Mouse (Mus musculus): ENCODE data around the gene Twist2.

Gene Twist2

DNA sequence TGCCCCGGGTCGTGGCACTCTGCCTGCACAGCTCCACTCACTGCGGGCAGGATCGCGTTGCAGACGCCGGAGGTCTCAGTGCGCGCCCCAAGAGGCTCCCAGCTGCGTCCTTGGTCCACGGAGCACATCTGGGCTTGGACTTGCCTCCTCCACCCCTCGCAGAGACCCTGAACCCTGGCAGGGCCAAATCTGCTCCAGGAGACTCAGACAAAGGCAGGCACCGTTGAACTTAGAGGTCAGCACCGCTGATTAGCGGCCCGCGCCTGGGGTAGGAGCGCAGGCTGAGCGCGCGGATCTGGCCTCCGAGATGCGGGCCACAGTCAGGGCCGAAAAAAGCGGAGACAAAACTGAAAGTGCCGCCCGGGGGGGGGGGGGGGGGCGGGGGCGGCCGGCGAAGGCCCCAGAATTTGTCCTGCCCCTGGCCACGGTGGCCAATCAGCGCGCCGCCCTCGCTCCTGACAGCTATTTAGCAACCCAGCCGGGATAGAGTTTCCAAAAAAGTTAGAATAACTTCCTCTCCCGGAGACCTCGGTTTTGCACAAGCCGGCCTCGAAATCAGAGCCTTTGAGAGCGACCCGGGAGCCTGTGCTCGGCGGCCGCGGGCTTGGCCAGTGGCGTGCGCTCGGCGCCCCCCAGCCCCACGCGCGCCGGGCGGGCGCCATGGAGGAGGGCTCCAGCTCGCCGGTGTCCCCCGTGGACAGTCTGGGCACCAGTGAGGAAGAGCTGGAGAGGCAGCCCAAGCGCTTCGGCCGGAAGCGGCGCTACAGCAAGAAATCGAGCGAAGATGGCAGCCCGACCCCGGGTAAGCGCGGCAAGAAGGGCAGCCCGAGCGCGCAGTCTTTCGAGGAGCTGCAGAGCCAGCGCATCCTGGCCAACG, at the start of gene Twist2:
Gene Twist2, plus strand, starts transcription at position 495 of the 877 bp plus-strand sequence.
- DNase-seq (ENCODE audit: low read depth, low spot score) = no peak
- Histone ChIP-seq H3K36me3 (ENCODE audit: control insufficient read depth, insufficient read depth, low read length, poor library complexity, severe bottlenecking) (no peaks in the 10 kb centered on the region), H3K27me3 (ENCODE audit: control insufficient read depth, insufficient read depth, low read length, poor library complexity, severe bottlenecking) (no peaks in the 10 kb centered on the region)

DNA sequence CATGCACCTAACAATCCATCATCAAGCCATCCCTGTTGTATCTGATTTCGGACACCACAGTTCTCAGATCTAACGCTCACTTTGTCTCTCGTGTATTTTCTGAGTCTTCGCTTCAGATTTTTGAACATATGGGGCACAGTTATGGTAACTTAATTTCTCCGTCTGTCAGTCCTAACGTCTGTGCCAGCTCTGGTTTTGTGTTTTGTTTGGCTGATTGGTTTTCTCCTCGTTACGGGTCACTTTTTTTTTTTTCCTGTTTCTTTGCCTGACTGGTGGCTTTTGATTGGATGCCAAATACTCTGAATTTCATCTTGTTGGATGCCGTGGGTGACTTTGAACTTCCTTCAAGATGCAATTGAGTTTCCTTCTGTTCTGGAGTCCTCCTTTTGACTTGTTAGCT, 48.3 kb upstream of the Twist2 start:
- no peak for DNase-seq (ENCODE audit: low read depth, low spot score)
- H3K36me3 ChIP-seq (ENCODE audit: control insufficient read depth, insufficient read depth, low read length, poor library complexity, severe bottlenecking) = no peaks in the 10 kb centered on the region
- H3K27me3 ChIP-seq (ENCODE audit: control insufficient read depth, insufficient read depth, low read length, poor library complexity, severe bottlenecking) = no peaks in the 10 kb centered on the region

DNA sequence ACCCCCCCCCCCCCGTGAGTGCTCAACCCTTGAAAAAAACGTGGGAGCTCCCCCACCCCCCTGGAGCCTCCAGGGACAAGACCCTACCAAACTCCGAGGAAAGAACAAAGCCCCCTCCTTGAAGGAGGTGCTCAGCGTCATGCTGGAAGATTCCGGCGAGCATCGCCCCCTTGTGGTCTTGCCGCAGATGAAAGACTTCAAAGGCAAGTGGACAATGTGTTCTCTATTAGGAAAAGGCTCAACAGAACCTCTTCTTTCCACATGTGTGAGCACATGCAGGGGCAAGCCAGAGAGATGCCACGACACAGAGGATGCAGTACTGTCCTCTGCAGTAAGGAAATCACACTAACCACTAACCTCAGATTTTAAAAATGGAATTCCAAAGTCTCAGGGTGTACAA, 46.2 kb upstream of the Twist2 start:
- Histone ChIP-seq H3K27me3 (ENCODE audit: control insufficient read depth, insufficient read depth, low read length, poor library complexity, severe bottlenecking) (no peaks in the 10 kb centered on the region), H3K36me3 (ENCODE audit: control insufficient read depth, insufficient read depth, low read length, poor library complexity, severe bottlenecking) (no peaks in the 10 kb centered on the region)
- DNase-seq (ENCODE audit: low read depth, low spot score) = peak; percentile 45

DNA sequence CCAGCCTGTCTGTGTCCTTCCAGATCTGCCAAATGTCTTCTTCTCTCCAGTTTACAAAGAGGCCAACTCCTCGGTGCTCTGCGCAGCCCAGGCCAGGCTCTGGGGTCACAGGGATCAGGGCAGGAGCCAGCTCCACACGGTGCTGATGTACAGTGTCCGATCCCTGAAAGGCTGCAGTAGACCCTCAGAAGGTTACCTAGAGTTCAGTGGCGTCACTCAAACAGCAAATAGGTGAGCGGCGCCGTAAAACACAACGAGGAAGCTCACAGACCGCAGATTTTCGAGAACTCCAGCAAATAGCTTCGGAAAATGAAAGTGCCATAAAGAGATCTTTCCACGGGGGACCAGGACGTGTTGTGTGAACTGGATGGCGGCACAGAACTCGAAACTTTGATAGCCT, 44.0 kb upstream of the Twist2 start:
- Histone ChIP-seq H3K36me3 (ENCODE audit: control insufficient read depth, insufficient read depth, low read length, poor library complexity, severe bottlenecking) (no peaks in the 10 kb centered on the region), H3K27me3 (ENCODE audit: control insufficient read depth, insufficient read depth, low read length, poor library complexity, severe bottlenecking) (no peaks in the 10 kb centered on the region)
- no peak for DNase-seq (ENCODE audit: low read depth, low spot score)

DNA sequence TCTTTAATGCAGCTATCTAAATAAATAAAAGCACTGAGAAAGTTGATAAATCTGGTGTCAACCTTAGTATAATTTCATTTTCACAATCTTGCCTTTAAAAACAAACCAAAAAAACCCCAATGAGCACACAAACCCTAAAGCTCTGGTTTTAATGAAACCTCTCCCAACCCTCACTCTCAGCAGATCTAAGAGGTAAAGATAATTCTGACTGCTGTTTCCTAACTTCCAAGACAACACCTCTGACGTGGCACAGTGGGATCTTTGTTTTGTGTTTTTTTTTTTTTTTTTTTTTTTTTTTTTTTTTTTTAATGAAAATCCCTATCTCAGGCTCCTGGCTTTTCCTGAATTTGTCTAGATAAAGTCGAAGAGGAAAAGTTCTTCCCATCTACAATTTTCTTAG, 43.1 kb upstream of the Twist2 start:
- DNase-seq (ENCODE audit: low read depth, low spot score) = no peak
- Histone ChIP-seq H3K36me3 (ENCODE audit: control insufficient read depth, insufficient read depth, low read length, poor library complexity, severe bottlenecking) (no peaks in the 10 kb centered on the region), H3K27me3 (ENCODE audit: control insufficient read depth, insufficient read depth, low read length, poor library complexity, severe bottlenecking) (no peaks in the 10 kb centered on the region)

DNA sequence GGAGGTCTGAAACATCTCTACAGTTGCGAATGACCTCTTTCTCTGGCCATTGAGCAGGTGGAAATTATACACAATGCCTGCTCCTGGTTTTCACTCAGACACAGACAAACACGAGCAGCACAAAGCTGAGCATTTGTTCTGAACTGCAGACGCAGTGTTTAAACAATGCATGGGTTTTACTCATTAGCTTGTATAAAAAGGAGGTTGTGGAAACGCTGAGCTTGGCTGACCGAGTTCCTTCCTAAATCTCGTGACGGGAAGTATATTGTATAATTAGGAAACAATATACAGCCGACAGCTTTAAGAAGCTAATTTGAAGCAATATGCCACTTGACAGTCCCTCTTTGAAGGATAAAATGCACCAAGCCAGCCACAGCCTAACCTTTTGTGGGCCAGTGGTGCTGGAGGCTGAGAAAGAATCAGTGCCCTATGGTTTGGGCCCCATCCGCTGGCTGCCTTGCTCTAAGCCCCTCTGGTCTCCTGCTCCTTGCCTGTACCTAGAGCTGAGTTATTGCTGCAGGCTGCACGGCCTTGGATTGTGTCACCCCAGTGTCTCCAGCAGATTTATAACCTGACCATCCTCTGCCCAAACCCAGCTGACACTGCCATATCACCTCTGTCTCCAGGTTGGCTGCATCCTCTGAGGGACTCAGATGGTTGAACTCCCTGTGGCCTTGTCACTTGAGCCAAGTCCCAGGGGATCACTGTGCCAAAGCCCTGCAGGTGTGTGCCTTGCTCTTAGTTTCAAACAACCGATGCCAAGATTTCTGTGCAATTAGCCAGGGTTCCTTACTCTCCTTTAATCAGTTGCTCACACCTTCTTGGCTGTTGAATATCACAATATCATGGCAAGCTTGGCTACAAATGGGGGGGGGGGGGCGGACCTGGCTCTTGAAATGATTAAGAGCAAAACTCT, 42.4 kb upstream of the Twist2 start:
- no peak for DNase-seq (ENCODE audit: low read depth, low spot score)
- no peaks in the 10 kb centered on the region for H3K36me3 ChIP-seq (ENCODE audit: control insufficient read depth, insufficient read depth, low read length, poor library complexity, severe bottlenecking)
- H3K27me3 ChIP-seq (ENCODE audit: control insufficient read depth, insufficient read depth, low read length, poor library complexity, severe bottlenecking) = no peaks in the 10 kb centered on the region

DNA sequence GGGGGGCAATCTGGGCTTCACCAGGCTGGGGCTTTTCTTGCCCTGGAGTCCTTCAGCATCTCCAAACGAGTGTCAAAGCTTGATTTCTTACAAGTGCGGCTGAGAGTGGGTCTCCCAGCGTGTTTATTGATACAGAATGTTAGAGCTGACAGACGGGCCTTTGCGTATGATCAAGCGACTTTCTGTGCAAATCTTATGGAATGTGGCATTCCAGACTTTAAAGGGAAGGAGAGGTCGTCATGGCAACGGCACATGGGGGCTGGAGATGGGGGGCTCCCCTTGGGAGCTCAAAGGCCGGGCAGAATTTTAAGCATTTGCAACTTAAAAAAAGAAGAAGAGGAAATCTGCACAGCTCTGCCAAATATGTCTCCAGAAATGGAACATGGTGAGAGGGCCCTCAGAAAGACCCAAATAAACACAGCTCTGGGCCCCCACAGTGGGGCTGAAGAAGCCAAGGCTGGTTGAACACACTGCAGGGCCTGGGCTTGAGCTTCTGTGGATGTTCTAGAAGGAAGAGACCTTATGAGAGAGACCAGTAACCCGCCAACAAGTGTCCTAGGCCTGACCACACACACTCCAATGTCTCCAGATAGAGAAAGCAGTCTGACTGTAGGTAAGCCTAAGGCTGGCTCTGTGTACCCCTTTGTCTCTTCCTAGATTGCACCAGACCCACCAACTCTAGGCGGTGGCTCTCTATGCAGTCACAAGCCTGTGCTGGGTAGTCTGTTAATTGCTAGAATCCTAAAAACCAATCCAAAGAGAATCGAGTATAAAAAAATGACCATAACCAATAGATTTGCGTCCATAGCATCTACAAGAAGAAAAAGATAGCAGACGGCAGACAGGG, 40.9 kb upstream of the Twist2 start:
- Histone ChIP-seq H3K27me3 (ENCODE audit: control insufficient read depth, insufficient read depth, low read length, poor library complexity, severe bottlenecking) (no peaks in the 10 kb centered on the region), H3K36me3 (ENCODE audit: control insufficient read depth, insufficient read depth, low read length, poor library complexity, severe bottlenecking) (no peaks in the 10 kb centered on the region)
- DNase-seq (ENCODE audit: low read depth, low spot score) = no peak

DNA sequence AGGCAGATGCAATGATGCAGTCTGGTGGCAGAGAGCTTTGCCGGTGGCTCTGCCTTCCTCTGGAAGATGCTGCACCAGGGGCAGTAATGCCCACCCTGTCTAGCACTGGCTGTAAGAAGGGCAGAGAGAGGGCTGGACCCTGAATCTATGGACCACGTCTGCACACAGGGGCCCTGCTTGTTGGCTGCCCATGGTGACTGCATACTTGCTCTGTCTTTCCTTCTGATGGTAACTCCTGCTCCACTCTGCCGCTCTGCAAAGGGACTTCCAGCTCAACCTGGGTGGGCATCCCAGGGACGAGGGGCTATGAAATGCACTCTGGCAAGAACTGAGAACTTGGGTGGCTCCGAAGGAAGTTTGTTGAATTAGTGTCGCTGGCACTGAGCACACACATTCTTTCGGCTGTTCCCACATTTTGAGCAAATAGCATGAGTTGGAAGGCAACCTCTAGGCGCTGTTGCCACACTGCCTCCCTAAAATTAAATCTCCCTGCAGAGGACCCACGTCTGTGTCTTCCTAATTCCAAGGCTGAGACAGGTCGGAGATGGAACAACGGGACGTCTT, 38.7 kb upstream of the Twist2 start:
- no peak for DNase-seq (ENCODE audit: low read depth, low spot score)
- H3K27me3 ChIP-seq (ENCODE audit: control insufficient read depth, insufficient read depth, low read length, poor library complexity, severe bottlenecking) = no peaks in the 10 kb centered on the region
- no peaks in the 10 kb centered on the region for H3K36me3 ChIP-seq (ENCODE audit: control insufficient read depth, insufficient read depth, low read length, poor library complexity, severe bottlenecking)

DNA sequence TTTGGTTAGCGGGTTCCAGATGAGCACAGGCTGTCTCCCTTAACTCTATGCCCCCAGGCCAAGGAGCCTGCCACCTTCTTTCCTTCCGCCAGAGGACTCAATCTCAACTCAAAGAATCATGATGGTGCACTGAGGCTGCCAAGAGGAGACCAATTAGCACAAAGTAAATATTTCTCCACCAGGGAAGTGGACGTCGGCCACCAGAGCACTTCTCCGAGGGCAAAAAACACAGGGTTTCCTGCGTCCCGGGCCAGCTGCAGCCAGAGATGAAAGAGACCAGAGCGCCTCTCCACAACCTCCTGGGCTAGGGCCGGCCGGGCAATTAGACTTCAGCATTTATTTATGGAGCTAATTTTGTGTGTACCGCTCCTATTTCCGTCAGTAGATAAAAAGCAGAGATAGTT, 31.0 kb upstream of the Twist2 start:
- Histone ChIP-seq H3K27me3 (ENCODE audit: control insufficient read depth, insufficient read depth, low read length, poor library complexity, severe bottlenecking) (no peaks in the 10 kb centered on the region), H3K36me3 (ENCODE audit: control insufficient read depth, insufficient read depth, low read length, poor library complexity, severe bottlenecking) (no peaks in the 10 kb centered on the region)
- no peak for DNase-seq (ENCODE audit: low read depth, low spot score)

DNA sequence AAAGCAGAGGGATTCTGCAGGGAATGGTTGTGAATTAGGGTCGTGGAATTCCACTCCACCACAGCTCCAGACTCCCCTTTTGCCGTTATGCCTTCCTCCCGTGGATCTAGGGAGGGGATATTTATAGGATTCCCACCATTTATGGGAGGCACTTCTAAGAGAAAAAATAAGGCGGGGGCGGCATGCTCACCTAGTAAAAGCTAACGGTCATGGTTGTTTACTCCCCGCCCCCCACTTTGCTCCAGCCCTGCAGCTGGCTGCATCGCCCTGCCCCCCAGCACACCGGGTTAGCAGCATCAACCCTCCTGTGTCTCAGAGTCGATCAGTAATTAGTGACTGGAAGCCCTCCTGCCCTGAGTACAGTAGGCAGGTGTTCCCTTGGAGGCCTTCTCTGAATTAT, 30.6 kb upstream of the Twist2 start:
- no peaks in the 10 kb centered on the region for H3K36me3 ChIP-seq (ENCODE audit: control insufficient read depth, insufficient read depth, low read length, poor library complexity, severe bottlenecking)
- no peaks in the 10 kb centered on the region for H3K27me3 ChIP-seq (ENCODE audit: control insufficient read depth, insufficient read depth, low read length, poor library complexity, severe bottlenecking)
- no peak for DNase-seq (ENCODE audit: low read depth, low spot score)

DNA sequence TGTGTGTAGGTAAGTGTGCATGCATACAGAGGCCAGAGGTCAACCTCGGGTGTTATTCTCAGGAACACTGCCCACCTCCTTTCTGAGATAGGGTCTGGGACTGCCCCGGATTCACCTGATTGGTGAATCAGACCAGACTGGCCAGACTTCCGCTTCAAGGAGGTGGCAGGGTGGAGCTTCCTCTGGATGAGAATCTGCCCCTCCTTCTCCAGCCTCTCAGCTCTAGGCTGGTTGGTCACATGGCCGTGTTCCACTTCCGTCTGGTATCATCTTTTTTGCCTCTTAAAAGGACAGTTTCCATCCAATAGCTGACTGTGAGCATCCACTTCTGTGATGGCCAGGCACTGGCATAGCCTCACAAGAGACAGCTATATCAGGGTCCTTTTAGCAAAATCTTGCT, 24.3 kb upstream of the Twist2 start:
- H3K36me3 ChIP-seq (ENCODE audit: control insufficient read depth, insufficient read depth, low read length, poor library complexity, severe bottlenecking) = no peaks in the 10 kb centered on the region

DNA sequence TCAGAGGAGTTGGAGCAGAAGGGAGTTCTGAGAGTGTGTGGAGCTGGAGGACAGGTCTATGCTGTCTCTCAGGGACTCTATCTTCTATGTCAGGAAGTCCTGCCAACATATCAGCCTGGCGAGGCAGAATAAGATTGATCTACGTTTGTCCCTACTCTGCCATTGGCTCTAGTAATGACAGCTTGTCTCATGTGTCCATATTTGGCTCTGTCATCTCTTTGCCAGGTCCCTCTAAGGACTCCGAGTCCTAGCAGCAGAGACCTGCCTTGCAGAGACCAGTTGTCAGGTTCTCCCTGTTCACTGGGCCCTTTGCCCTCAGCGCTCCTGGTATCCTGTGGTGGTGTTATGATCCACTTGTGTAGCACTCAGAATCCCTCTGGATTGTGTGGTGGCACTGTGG, 21.4 kb upstream of the Twist2 start:
- DNase-seq (ENCODE audit: low read depth, low spot score) = no peak
- Histone ChIP-seq H3K36me3 (ENCODE audit: control insufficient read depth, insufficient read depth, low read length, poor library complexity, severe bottlenecking) (no peaks in the 10 kb centered on the region), H3K27me3 (ENCODE audit: control insufficient read depth, insufficient read depth, low read length, poor library complexity, severe bottlenecking) (no peaks in the 10 kb centered on the region; the same call in 1 of the 2 replicates)

More for the DNA sequence above, 24.3 kb upstream of the Twist2 start:
- no peak for DNase-seq (ENCODE audit: low read depth, low spot score)
- H3K27me3 ChIP-seq (ENCODE audit: control insufficient read depth, insufficient read depth, low read length, poor library complexity, severe bottlenecking) = no peaks in the 10 kb centered on the region; the same call in 1 of the 2 replicates

DNA sequence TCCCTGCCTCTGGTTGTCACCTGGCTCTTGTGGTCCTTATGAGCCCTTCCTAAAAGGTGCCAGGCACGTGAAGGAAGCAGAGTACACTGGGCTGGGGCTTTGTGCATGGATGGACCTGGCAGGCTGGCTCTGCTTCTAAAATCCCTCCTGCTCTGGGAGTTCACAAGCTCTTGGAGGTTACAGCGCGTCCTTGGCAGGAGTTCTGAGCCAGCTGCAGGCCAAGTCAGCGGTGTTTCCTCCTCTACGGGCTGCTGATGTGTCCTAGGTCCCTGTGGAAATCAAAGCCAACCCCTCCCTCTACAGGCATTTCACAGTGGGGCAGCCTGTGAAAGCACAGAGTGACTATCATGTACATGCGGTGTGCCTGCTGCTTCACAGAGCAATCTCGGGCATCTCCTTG, 20.1 kb upstream of the Twist2 start:
- no peaks in the 10 kb centered on the region; the same call in 1 of the 2 replicates for H3K27me3 ChIP-seq (ENCODE audit: control insufficient read depth, insufficient read depth, low read length, poor library complexity, severe bottlenecking)
- DNase-seq (ENCODE audit: low read depth, low spot score) = no peak
- H3K36me3 ChIP-seq (ENCODE audit: control insufficient read depth, insufficient read depth, low read length, poor library complexity, severe bottlenecking) = no peaks in the 10 kb centered on the region

DNA sequence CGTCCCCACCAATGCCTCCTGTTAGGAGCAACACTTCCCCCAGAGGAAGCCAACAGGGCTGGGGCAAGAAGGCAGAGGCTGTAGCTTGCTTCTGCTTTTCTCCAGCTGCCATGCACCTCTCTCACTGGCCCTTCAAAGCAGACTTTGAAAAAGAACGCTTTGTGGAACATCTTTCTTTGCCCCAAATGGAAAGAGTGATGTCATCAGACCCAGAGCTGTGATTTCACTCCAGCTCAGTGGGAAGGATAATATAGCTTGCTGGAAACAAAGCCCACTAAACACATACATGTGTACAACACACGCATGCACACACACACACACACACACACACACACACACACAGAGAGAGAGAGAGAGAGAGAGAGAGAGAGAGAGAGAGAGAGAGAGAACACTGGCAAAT, 17.1 kb upstream of the Twist2 start:
- Histone ChIP-seq H3K27me3 (ENCODE audit: control insufficient read depth, insufficient read depth, low read length, poor library complexity, severe bottlenecking) (no peaks in the 10 kb centered on the region; the same call in 1 of the 2 replicates), H3K36me3 (ENCODE audit: control insufficient read depth, insufficient read depth, low read length, poor library complexity, severe bottlenecking) (no peaks in the 10 kb centered on the region)
- DNase-seq (ENCODE audit: low read depth, low spot score) = no peak

Data from splenic B cell, adult 2 months (primary cell).